Mouse (Mus musculus): Measurements from ENCODE around the gene Tesk1. TPM values are rescaled to one million over a fixed set of nuclear protein-coding genes. Genes with fewer than 3 reads are reported as not detected.

The Tesk1 gene
- polyA plus RNA-seq (2014; fragmentation: Nextera tagmentation; extraction: Ambion mirVana), result 8.6 and 9.5 TPM in 2 replicates

- ATAC-seq (replicated peaks; ENCODE audit: low FRiP score, low TSS enrichment, low read depth), result no peak
- peak within 1 kb of the TSS; percentile 85 for H3K4me3 ChIP-seq (ENCODE audit: low read depth, low read length)
- H3K27ac ChIP-seq (ENCODE audit: low read depth), result peak within 1 kb of the TSS; percentile 87
- no peaks in the 10 kb centered on the region for H3K9me3 ChIP-seq (ENCODE audit: control insufficient read depth, low read length)
- 30% methylated on average over 4 of the region's 4 CpGs for WGBS
- H3K36me3 ChIP-seq (ENCODE audit: control insufficient read depth, insufficient read depth, low read length), result peaks cover 20% of the 10 kb centered on the region
- H3K9ac ChIP-seq (ENCODE audit: low read length), result peak within 1 kb of the TSS; percentile 96
- DNase-seq (ENCODE audit: low spot score), result no peak
- H3K4me1 ChIP-seq (replicated peaks; ENCODE audit: control insufficient read depth, insufficient read depth, low read length), result peaks cover 13% of the 10 kb centered on the region
- no peaks in the 10 kb centered on the region for H3K27me3 ChIP-seq (replicated peaks; ENCODE audit: control insufficient read depth, insufficient read depth, low read length)
- H3K4me2 ChIP-seq (ENCODE audit: low read length), result peak within 1 kb of the TSS; percentile 90
These were observed at the start of gene Tesk1 for GRCm38 (mm10) chr4:43441639-43442038. Tesk1 (plus strand) TSS chr4:43441939.

GRCm38 (mm10) chr4:43394345-43394891 is 47.3 kb upstream of the Tesk1 start:
- H3K4me1 ChIP-seq (replicated peaks; ENCODE audit: control insufficient read depth, insufficient read depth, low read length), result peaks cover 31% of the 10 kb centered on the region
- H3K4me2 ChIP-seq (ENCODE audit: low read length), result peak overlapping the region; percentile 20
- WGBS, result 21% methylated on average over 15 of the region's 15 CpGs
- ATAC-seq (replicated peaks; ENCODE audit: low FRiP score, low TSS enrichment, low read depth) (peak; percentile 63), DNase-seq (ENCODE audit: low spot score) (peak; percentile 71)
- H3K9me3 ChIP-seq (ENCODE audit: control insufficient read depth, low read length), result no peaks in the 10 kb centered on the region
- no peak overlapping the region for H3K9ac ChIP-seq (ENCODE audit: low read length)
- no peaks in the 10 kb centered on the region for H3K36me3 ChIP-seq (ENCODE audit: control insufficient read depth, insufficient read depth, low read length)
- no peaks in the 10 kb centered on the region for H3K27me3 ChIP-seq (replicated peaks; ENCODE audit: control insufficient read depth, insufficient read depth, low read length)
- no peak overlapping the region for H3K4me3 ChIP-seq (ENCODE audit: low read depth, low read length)
- H3K27ac ChIP-seq (ENCODE audit: low read depth), result peak overlapping the region; percentile 93

DNA sequence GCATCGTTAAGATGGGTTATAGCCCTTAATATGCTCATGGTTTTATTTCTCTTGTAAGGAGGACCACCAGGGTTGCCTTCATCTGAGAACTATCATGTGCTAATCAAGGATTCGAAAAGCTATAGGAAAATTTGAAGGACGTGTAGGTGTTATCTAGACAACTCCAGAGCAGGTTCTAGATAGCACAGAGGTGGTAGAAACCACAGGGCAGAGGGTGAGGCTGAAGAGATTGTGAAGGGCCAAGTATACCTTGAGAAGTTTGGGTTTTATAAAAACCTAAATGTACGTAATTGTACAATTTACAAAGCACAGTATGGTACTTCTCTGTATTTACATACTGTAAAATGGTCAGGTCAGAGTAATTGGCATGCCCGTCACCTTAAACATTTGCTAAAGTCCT is 46.6 kb upstream of the Tesk1 start:
- Histone ChIP-seq H3K4me2 (ENCODE audit: low read length) (peak overlapping the region; percentile 20), H3K9ac (ENCODE audit: low read length) (no peak overlapping the region), H3K36me3 (ENCODE audit: control insufficient read depth, insufficient read depth, low read length) (no peaks in the 10 kb centered on the region), H3K9me3 (ENCODE audit: control insufficient read depth, low read length) (no peaks in the 10 kb centered on the region), H3K4me3 (ENCODE audit: low read depth, low read length) (no peak overlapping the region), H3K4me1 (replicated peaks; ENCODE audit: control insufficient read depth, insufficient read depth, low read length) (peaks cover 36% of the 10 kb centered on the region), H3K27me3 (replicated peaks; ENCODE audit: control insufficient read depth, insufficient read depth, low read length) (no peaks in the 10 kb centered on the region), H3K27ac (ENCODE audit: low read depth) (peak overlapping the region; percentile 93)
- DNase-seq (ENCODE audit: low spot score) (no peak), ATAC-seq (replicated peaks; ENCODE audit: low FRiP score, low TSS enrichment, low read depth) (no peak)
- WGBS, result 82% methylated on average over 5 of the region's 5 CpGs

DNA sequence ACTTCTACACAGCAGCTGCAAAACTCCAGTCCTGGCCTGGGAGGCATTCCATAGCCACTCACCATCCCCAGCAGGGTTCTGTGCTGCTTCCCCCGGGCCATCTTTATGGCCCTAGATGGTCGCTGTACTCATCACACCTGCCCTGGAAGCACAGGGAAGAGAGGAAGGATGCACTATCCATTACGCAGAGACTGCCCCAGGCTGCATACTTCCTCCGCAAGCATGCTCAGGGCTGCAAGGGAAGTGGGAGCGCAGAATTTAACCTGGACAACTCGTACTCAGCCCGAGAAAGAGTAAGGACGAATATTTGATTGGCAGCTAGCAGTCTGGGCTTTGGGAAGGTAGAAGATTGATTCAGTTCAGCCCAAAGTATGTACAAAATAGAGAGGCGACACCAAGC is 45.9 kb upstream of the Tesk1 start:
- ATAC-seq (replicated peaks; ENCODE audit: low FRiP score, low TSS enrichment, low read depth) (no peak), DNase-seq (ENCODE audit: low spot score) (no peak)
- Histone ChIP-seq H3K27ac (ENCODE audit: low read depth) (no peak overlapping the region), H3K9ac (ENCODE audit: low read length) (no peak overlapping the region), H3K4me2 (ENCODE audit: low read length) (no peak overlapping the region), H3K9me3 (ENCODE audit: control insufficient read depth, low read length) (no peaks in the 10 kb centered on the region), H3K4me1 (replicated peaks; ENCODE audit: control insufficient read depth, insufficient read depth, low read length) (peaks cover 41% of the 10 kb centered on the region), H3K36me3 (ENCODE audit: control insufficient read depth, insufficient read depth, low read length) (no peaks in the 10 kb centered on the region), H3K27me3 (replicated peaks; ENCODE audit: control insufficient read depth, insufficient read depth, low read length) (no peaks in the 10 kb centered on the region), H3K4me3 (ENCODE audit: low read depth, low read length) (no peak overlapping the region)
- WGBS, result 73% methylated on average over 9 of the region's 9 CpGs

DNA sequence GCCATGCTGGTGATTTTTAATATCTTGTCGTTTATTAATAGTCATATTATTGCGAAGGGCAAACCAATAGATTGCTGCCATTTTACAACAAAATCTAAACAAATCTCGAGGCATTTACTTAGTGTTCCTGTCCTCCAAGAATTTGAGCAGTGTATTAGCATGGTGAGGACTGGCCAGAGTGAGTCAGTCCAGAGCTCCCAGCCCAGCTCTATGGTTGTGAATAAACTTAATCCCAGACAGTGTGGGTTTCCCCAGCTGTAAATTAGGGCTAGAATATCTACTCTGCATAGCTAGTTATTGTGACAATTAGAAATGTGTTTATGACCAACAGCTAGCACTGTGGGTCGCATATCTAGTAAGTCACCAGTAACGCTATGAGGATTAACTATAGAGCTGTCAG is 45.4 kb upstream of the Tesk1 start:
- no peak overlapping the region for H3K9ac ChIP-seq (ENCODE audit: low read length)
- no peak overlapping the region for H3K4me2 ChIP-seq (ENCODE audit: low read length)
- WGBS, result 77% methylated on average over 5 of the region's 5 CpGs
- no peak overlapping the region for H3K27ac ChIP-seq (ENCODE audit: low read depth)
- no peaks in the 10 kb centered on the region for H3K36me3 ChIP-seq (ENCODE audit: control insufficient read depth, insufficient read depth, low read length)
- DNase-seq (ENCODE audit: low spot score) (no peak), ATAC-seq (replicated peaks; ENCODE audit: low FRiP score, low TSS enrichment, low read depth) (no peak)
- no peak overlapping the region for H3K4me3 ChIP-seq (ENCODE audit: low read depth, low read length)
- H3K27me3 ChIP-seq (replicated peaks; ENCODE audit: control insufficient read depth, insufficient read depth, low read length), result no peaks in the 10 kb centered on the region
- H3K4me1 ChIP-seq (replicated peaks; ENCODE audit: control insufficient read depth, insufficient read depth, low read length), result peaks cover 46% of the 10 kb centered on the region
- no peaks in the 10 kb centered on the region for H3K9me3 ChIP-seq (ENCODE audit: control insufficient read depth, low read length)

- 78% methylated on average over 4 of the region's 4 CpGs for WGBS
- Histone ChIP-seq H3K9ac (ENCODE audit: low read length) (no peak overlapping the region), H3K4me2 (ENCODE audit: low read length) (no peak overlapping the region), H3K4me3 (ENCODE audit: low read depth, low read length) (no peak overlapping the region), H3K27ac (ENCODE audit: low read depth) (no peak overlapping the region), H3K36me3 (ENCODE audit: control insufficient read depth, insufficient read depth, low read length) (no peaks in the 10 kb centered on the region), H3K4me1 (replicated peaks; ENCODE audit: control insufficient read depth, insufficient read depth, low read length) (peaks cover 52% of the 10 kb centered on the region), H3K9me3 (ENCODE audit: control insufficient read depth, low read length) (no peaks in the 10 kb centered on the region), H3K27me3 (replicated peaks; ENCODE audit: control insufficient read depth, insufficient read depth, low read length) (no peaks in the 10 kb centered on the region)
- DNase-seq (ENCODE audit: low spot score) (no peak), ATAC-seq (replicated peaks; ENCODE audit: low FRiP score, low TSS enrichment, low read depth) (no peak)
These were observed 43.7 kb upstream of the Tesk1 start for GRCm38 (mm10) chr4:43398014-43398413.

GRCm38 (mm10) chr4:43398829-43399331 is 42.9 kb upstream of the Tesk1 start:
- Histone ChIP-seq H3K36me3 (ENCODE audit: control insufficient read depth, insufficient read depth, low read length) (no peaks in the 10 kb centered on the region), H3K4me3 (ENCODE audit: low read depth, low read length) (no peak overlapping the region), H3K9ac (ENCODE audit: low read length) (no peak overlapping the region), H3K27ac (ENCODE audit: low read depth) (peak overlapping the region; percentile 3; the same call in 1 of the 2 replicates), H3K27me3 (replicated peaks; ENCODE audit: control insufficient read depth, insufficient read depth, low read length) (no peaks in the 10 kb centered on the region), H3K4me1 (replicated peaks; ENCODE audit: control insufficient read depth, insufficient read depth, low read length) (peaks cover 52% of the 10 kb centered on the region), H3K4me2 (ENCODE audit: low read length) (peak overlapping the region; percentile 16; the same call in 1 of the 2 replicates), H3K9me3 (ENCODE audit: control insufficient read depth, low read length) (no peaks in the 10 kb centered on the region)
- DNase-seq (ENCODE audit: low spot score) (no peak), ATAC-seq (replicated peaks; ENCODE audit: low FRiP score, low TSS enrichment, low read depth) (no peak)
- 36% methylated on average over 17 of the region's 17 CpGs for WGBS

DNA sequence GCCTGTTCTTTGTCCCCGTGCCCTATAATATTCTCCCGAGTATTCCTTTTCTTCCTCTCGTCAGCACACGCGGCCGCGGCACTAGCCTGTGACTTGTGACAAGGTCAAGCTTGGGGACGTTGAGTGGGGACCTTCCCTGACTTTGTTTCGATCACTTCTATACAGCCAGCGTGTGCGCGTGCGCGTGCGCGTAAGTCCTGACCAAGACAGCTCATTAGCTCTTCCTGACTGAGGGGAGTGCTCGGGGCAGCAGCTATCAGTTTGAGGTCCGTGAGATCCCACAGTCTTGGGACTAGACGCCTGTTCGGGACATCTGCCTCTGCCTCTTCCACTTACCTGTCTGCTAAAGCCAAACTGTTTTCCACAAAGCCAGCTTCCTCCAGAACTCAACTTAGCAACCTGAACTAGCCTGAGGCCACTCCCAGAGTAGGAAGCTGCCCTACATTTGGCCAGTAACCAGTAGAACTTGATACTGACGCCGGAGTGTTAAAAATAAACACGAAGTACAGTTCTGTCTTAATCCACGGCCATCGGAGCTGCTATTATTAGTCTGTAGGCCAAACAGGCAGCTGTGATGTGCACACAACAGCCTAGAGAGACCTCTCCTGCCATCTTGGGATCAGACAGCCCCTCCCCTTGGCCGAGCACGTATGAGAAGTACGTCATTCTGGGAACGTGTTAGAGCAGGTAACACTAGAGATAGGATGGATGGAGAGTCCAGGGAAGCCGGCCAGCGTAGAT is 42.2 kb upstream of the Tesk1 start:
- H3K9ac ChIP-seq (ENCODE audit: low read length), result no peak overlapping the region
- H3K9me3 ChIP-seq (ENCODE audit: control insufficient read depth, low read length), result no peaks in the 10 kb centered on the region
- H3K27ac ChIP-seq (ENCODE audit: low read depth), result peak overlapping the region; percentile 3; the same call in 1 of the 2 replicates
- 80% methylated on average over 31 of the region's 31 CpGs for WGBS
- peaks cover 46% of the 10 kb centered on the region for H3K4me1 ChIP-seq (replicated peaks; ENCODE audit: control insufficient read depth, insufficient read depth, low read length)
- H3K36me3 ChIP-seq (ENCODE audit: control insufficient read depth, insufficient read depth, low read length), result no peaks in the 10 kb centered on the region
- no peak for ATAC-seq (replicated peaks; ENCODE audit: low FRiP score, low TSS enrichment, low read depth)
- DNase-seq (ENCODE audit: low spot score), result no peak
- H3K4me3 ChIP-seq (ENCODE audit: low read depth, low read length), result no peak overlapping the region
- H3K27me3 ChIP-seq (replicated peaks; ENCODE audit: control insufficient read depth, insufficient read depth, low read length), result no peaks in the 10 kb centered on the region
- H3K4me2 ChIP-seq (ENCODE audit: low read length), result peak overlapping the region; percentile 16; the same call in 1 of the 2 replicates

Data from intestine, embryonic 14.5 days (tissue).